Comparison of ENCODE assay signal across 8 mouse cellular contexts in genomic region chr16:8830431-8831211, GRCm38 (mm10). TPM values are rescaled to one million over a fixed set of nuclear protein-coding genes. Genes with fewer than 3 reads are reported as not detected.
DNase-seq lines count a peak whose midpoint lies in the region; ATAC-seq and TF ChIP-seq lines count a peak whose summit lies in the region.

No protein-coding gene starts in this region.

- H3K27ac ChIP-seq in embryonic facial prominence, embryonic 14.5 days (replicated peaks; ENCODE audit: low read depth, low read length), result peak overlapping the region; percentile 97
- peak overlapping the region; percentile 98 for H3K27ac ChIP-seq in midbrain, postnatal 0 days (ENCODE audit: low read depth, low read length)

- no peaks in the 10 kb centered on the region for H3K27me3 ChIP-seq in embryonic facial prominence, embryonic 14.5 days (replicated peaks; ENCODE audit: control insufficient read depth, insufficient read depth, low read length)
- H3K27me3 ChIP-seq in midbrain, postnatal 0 days (ENCODE audit: insufficient read depth, low read length), result no peaks in the 10 kb centered on the region

- peak overlapping the region; percentile 98 for H3K9ac ChIP-seq in embryonic facial prominence, embryonic 14.5 days (ENCODE audit: low read depth, low read length)
- peak overlapping the region; percentile 100 for H3K9ac ChIP-seq in midbrain, postnatal 0 days (replicated peaks; ENCODE audit: low read length, poor library complexity, severe bottlenecking)

- H3K4me1 ChIP-seq in embryonic facial prominence, embryonic 14.5 days (ENCODE audit: control insufficient read depth, insufficient read depth, low read length), result peaks cover 16% of the 10 kb centered on the region
- peaks cover 9% of the 10 kb centered on the region for H3K4me1 ChIP-seq in midbrain, postnatal 0 days (ENCODE audit: insufficient read depth, low read length)

- peak overlapping the region; percentile 77 for H3K4me2 ChIP-seq in embryonic facial prominence, embryonic 14.5 days (ENCODE audit: low read depth, low read length)
- H3K4me2 ChIP-seq in midbrain, postnatal 0 days (ENCODE audit: low read depth, low read length, poor library complexity, severe bottlenecking), result peak overlapping the region; percentile 80

- peak; percentile 2; the same call in 1 of the 2 replicates for ATAC-seq in embryonic facial prominence, embryonic 14.5 days (ENCODE audit: low read depth)
- ATAC-seq in midbrain, postnatal 0 days (ENCODE audit: low FRiP score), result peak; percentile 18

- H3K4me3 ChIP-seq in embryonic facial prominence, embryonic 14.5 days (ENCODE audit: low read depth, low read length), result peak overlapping the region; percentile 100
- peak overlapping the region; percentile 100 for H3K4me3 ChIP-seq in midbrain, postnatal 0 days (ENCODE audit: low read depth, low read length)

- DNase-seq in 3T3-L1 (ENCODE audit: low read depth, low spot score) (peak; percentile 67), liver (peak; percentile 85)
- peak; percentile 85 to 87 for DNase-seq in adrenal gland, postnatal 36 days
- DNase-seq in embryonic facial prominence, embryonic 14.5 days (ENCODE audit: low spot score), result peak; percentile 78
- peak; percentile 75 to 81 for DNase-seq in heart, adult 9 months (ENCODE audit: low spot score in 2 of 2)
- DNase-seq in kidney, adult 9 months, result peak; percentile 77
- peak; percentile 49 for DNase-seq in midbrain, postnatal 0 days (ENCODE audit: low spot score)
- peak; percentile 81 to 84 for DNase-seq in spleen, postnatal 10 days (ENCODE audit: low spot score in 2 of 2)

- H3K9me3 ChIP-seq in embryonic facial prominence, embryonic 14.5 days (ENCODE audit: control insufficient read depth, low read length), result no peaks in the 10 kb centered on the region
- H3K9me3 ChIP-seq in midbrain, postnatal 0 days (ENCODE audit: low read length), result no peaks in the 10 kb centered on the region

- H3K36me3 ChIP-seq in embryonic facial prominence, embryonic 14.5 days (ENCODE audit: control insufficient read depth, insufficient read depth, low read length), result peaks cover 39% of the 10 kb centered on the region
- no peaks in the 10 kb centered on the region for H3K36me3 ChIP-seq in midbrain, postnatal 0 days (ENCODE audit: insufficient read depth, low read length)

- under 1% methylated on average over 28 of the region's 74 CpGs for WGBS in embryonic facial prominence, embryonic 14.5 days
- 0% methylated on average over 61 of the region's 74 CpGs for WGBS in midbrain, postnatal 0 days

- no peak for TF ChIP-seq CTCF in midbrain, postnatal 0 days (IDR thresholded peaks at IDR 0.05)

RNA-seq across cellular contexts. Expression of gene 1810013L24Rik, which starts 0.7 kb away (rescaled TPM):
- 10 to 100 TPM; 91.1 to 92.0 TPM for total RNA-seq in adrenal gland, postnatal 36 days (2021)
- 16.5 and 22.1 TPM in 2 replicates for polyA plus RNA-seq in embryonic facial prominence, embryonic 14.5 days (2014; fragmentation: Nextera tagmentation; extraction: Ambion mirVana)
- 64.0 and 73.2 TPM in 2 replicates for total RNA-seq in midbrain, postnatal 0 days (2014; rRNA removed)
- 12.0 and 13.6 TPM in 2 replicates for polyA plus RNA-seq in midbrain, postnatal 0 days (2015; fragmentation: Nextera tagmentation; extraction: Ambion mirVana)

RNA-seq across cellular contexts. Expression of gene Usp7, which starts 38.5 kb away (rescaled TPM):
- 100 to 1,000 TPM; 106 to 111 TPM for total RNA-seq in adrenal gland, postnatal 36 days (2021)
- 35.7 and 39.2 TPM in 2 replicates for polyA plus RNA-seq in embryonic facial prominence, embryonic 14.5 days (2014; fragmentation: Nextera tagmentation; extraction: Ambion mirVana)
- 116 and 129 TPM in 2 replicates for total RNA-seq in midbrain, postnatal 0 days (2014; rRNA removed)
- 17.0 and 21.8 TPM in 2 replicates for polyA plus RNA-seq in midbrain, postnatal 0 days (2015; fragmentation: Nextera tagmentation; extraction: Ambion mirVana)

Comparison
In these comparisons a context has a peak if more than half of its experiments do, and no peak if none do; other contexts are left out.
1. Peak in every context shown above with its lines: DNase-seq, ATAC-seq, H3K4me3 ChIP-seq and H3K27ac ChIP-seq.